Mouse (Mus musculus) forebrain, embryonic 15.5 days (tissue): Measurements from ENCODE around the gene Ncor1. TPM values are rescaled to one million over a fixed set of nuclear protein-coding genes. Genes with fewer than 3 reads are reported as not detected.
"Not testable (repeated sequence)": the region's sequence is repeated elsewhere in the genome, so short reads cannot be mapped to it uniquely, and the experiment has no call there.

Experiments used
- ATAC-seq: fragments of 200-750 bp; cut with Nextera tagmentation; replicated peaks from 2 replicates; pipeline ENCODE4 v1.8.0; 2017; ENCODE audit warnings: mild to moderate bottlenecking, moderate TSS enrichment, moderate library complexity
- H3K27ac ChIP-seq: fragments of 300-500 bp; sonication (generic); replicated peaks from 2 replicates; pipeline ENCODE4 v1.5.1; 2015; ENCODE audit warnings: mild to moderate bottlenecking, inconsistent platforms
- H3K27me3 ChIP-seq: fragments of 300-500 bp; sonication (generic); 2 replicates; pipeline ENCODE4 v1.6.1; 2015; ENCODE audit warnings: inconsistent platforms
- H3K36me3 ChIP-seq: fragments of 300-500 bp; sonication (generic); 2 replicates; pipeline ENCODE4 v1.6.1; 2015; ENCODE audit warnings: mild to moderate bottlenecking, inconsistent platforms
- H3K4me1 ChIP-seq: fragments of 300-500 bp; sonication (generic); 2 replicates; pipeline ENCODE4 v1.6.1; 2015; ENCODE audit warnings: inconsistent platforms
- H3K4me2 ChIP-seq: fragments of 300-500 bp; sonication (generic); replicated peaks from 2 replicates; pipeline ENCODE4 v1.6.1; 2015; ENCODE audit warnings: mild to moderate bottlenecking, inconsistent platforms
- H3K4me3 ChIP-seq: fragments of 300-500 bp; sonication (generic); 2 replicates; pipeline ENCODE4 v1.5.1; 2015; ENCODE audit warnings: mild to moderate bottlenecking, inconsistent platforms
- H3K9ac ChIP-seq: fragments of 300-500 bp; sonication (generic); replicated peaks from 2 replicates; pipeline ENCODE4 v1.6.1; 2015; ENCODE audit warnings: mild to moderate bottlenecking, inconsistent platforms
- H3K9me3 ChIP-seq: fragments of 300-500 bp; sonication (generic); 2 replicates; pipeline ENCODE4 v1.6.1; 2016; ENCODE audit warnings: inconsistent platforms
- WGBS: fragments of 180-500 bp; shearing (Covaris S2); methylation state at CpG from one replicate; pipeline ENCODE4 v1.1.7; 2015; ENCODE audit warnings: mixed read lengths; 5-methylcytosine and 5-hydroxymethylcytosine counted together
- polyA plus RNA-seq: library from polyadenylated mRNA; unstranded; fragments of >200 nt; fragmentation: Nextera tagmentation; extraction: Ambion mirVana; gene quantifications from 2 replicates; pipeline ENCODE4 v1.2.1, GENCODE M21; 2015

Gene Ncor1
- polyA plus RNA-seq, 1 experiment from 2014 or later, result 213 TPM

- H3K27ac ChIP-seq, result no peak overlapping the region
- WGBS, result 72% methylated on average over 6 of the region's 6 CpGs
- H3K9me3 ChIP-seq, result no peaks in the 10 kb centered on the region
- H3K27me3 ChIP-seq, result no peaks in the 10 kb centered on the region
- H3K4me2 ChIP-seq, result no peak overlapping the region
- no peak overlapping the region for H3K9ac ChIP-seq
- no peaks in the 10 kb centered on the region for H3K36me3 ChIP-seq
- no peak overlapping the region for H3K4me3 ChIP-seq
- H3K4me1 ChIP-seq, result no peaks in the 10 kb centered on the region
- ATAC-seq, result no peak
Measured at GRCm38 (mm10) chr11:62478931-62479330, 20.6 kb upstream of the Ncor1 start.

DNA sequence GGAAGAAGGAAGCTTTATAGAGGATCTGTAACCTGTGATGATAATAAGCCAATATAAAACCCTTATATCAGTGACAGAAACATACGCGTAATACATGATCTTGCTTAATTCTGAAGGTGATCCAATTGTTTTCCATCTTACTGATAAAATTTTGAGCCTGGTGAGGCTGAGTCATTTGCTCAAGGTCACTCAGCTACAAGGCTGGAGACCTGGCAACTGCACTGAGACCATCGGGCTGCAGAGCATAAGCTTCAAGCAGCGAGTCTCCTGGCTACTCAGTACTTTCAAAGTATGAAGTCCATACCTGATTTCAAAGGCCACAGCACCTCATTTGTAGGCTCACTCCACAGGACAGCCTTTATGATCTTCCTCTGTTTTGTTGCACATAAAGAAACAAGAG, 17.8 kb upstream of the Ncor1 start:
- no peak for ATAC-seq
- Histone ChIP-seq H3K27ac (no peak overlapping the region), H3K4me2 (no peak overlapping the region), H3K9me3 (no peaks in the 10 kb centered on the region), H3K9ac (no peak overlapping the region), H3K36me3 (no peaks in the 10 kb centered on the region), H3K4me1 (no peaks in the 10 kb centered on the region), H3K4me3 (no peak overlapping the region), H3K27me3 (no peaks in the 10 kb centered on the region)
- 94% methylated on average over 4 of the region's 4 CpGs for WGBS

GRCm38 (mm10) chr11:62473516-62473915, 15.2 kb upstream of the Ncor1 start:
- Histone ChIP-seq H3K27me3 (no peaks in the 10 kb centered on the region), H3K36me3 (no peaks in the 10 kb centered on the region), H3K9ac (no peak overlapping the region), H3K4me3 (no peak overlapping the region), H3K27ac (no peak overlapping the region), H3K4me2 (no peak overlapping the region), H3K9me3 (no peaks in the 10 kb centered on the region), H3K4me1 (no peaks in the 10 kb centered on the region)
- no peak for ATAC-seq
- 98% methylated on average over 5 of the region's 5 CpGs for WGBS

GRCm38 (mm10) chr11:62470451-62470850, 12.1 kb upstream of the Ncor1 start:
- Histone ChIP-seq H3K4me3 (no peak overlapping the region), H3K27me3 (no peaks in the 10 kb centered on the region), H3K4me2 (no peak overlapping the region), H3K4me1 (no peaks in the 10 kb centered on the region), H3K27ac (no peak overlapping the region), H3K9ac (no peak overlapping the region), H3K9me3 (no peaks in the 10 kb centered on the region), H3K36me3 (no peaks in the 10 kb centered on the region)
- no peak for ATAC-seq
- 95% methylated on average over 6 of the region's 6 CpGs for WGBS

- H3K4me2 ChIP-seq, ATAC-seq, H3K9ac ChIP-seq, H3K4me1 ChIP-seq, H3K27me3 ChIP-seq, H3K4me3 ChIP-seq, H3K36me3 ChIP-seq, H3K27ac ChIP-seq, H3K9me3 ChIP-seq: not testable (repeated sequence)
Measured at GRCm38 (mm10) chr11:62467289-62467688, 8.9 kb upstream of the Ncor1 start.

DNA sequence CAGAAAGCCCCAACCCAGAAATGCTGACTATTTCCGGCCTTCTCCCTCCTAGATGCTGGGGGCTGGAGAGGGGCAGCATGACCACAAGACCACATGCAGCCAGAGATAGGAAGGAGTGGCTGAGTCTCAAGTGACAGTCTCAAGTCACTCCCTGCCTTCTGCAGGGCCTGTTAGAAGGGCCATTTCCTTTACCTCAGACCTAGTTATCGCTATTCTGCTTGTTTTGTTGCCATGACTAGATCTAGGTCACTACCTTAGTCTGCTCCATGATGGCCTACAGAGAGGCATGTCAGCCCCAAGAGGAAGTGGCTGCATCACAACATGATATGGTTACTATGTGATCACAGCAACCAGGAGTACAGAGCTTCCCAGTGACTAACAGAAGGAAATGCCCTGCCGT, 8.2 kb upstream of the Ncor1 start:
- Histone ChIP-seq H3K4me1 (peaks cover 2% of the 10 kb centered on the region; the same call in 1 of the 2 replicates), H3K4me2 (no peak overlapping the region), H3K9ac (no peak overlapping the region), H3K27ac (no peak overlapping the region), H3K27me3 (no peaks in the 10 kb centered on the region), H3K36me3 (no peaks in the 10 kb centered on the region), H3K9me3 (no peaks in the 10 kb centered on the region), H3K4me3 (no peak overlapping the region)
- ATAC-seq, result no peak
- 94% methylated on average over 3 of the region's 3 CpGs for WGBS

GRCm38 (mm10) chr11:62465849-62466248, 7.5 kb upstream of the Ncor1 start:
- WGBS, result 97% methylated on average over 3 of the region's 3 CpGs

GRCm38 (mm10) chr11:62464696-62465095, 6.4 kb upstream of the Ncor1 start:
- Histone ChIP-seq H3K9me3 (no peaks in the 10 kb centered on the region), H3K4me3 (no peak overlapping the region), H3K4me2 (no peak overlapping the region), H3K36me3 (no peaks in the 10 kb centered on the region), H3K27ac (no peak overlapping the region), H3K9ac (no peak overlapping the region), H3K4me1 (peaks cover 2% of the 10 kb centered on the region; the same call in 1 of the 2 replicates), H3K27me3 (no peaks in the 10 kb centered on the region)
- no peak for ATAC-seq
- 98% methylated on average over 3 of the region's 3 CpGs for WGBS

More at GRCm38 (mm10) chr11:62465849-62466248, 7.5 kb upstream of the Ncor1 start:
- H3K36me3 ChIP-seq, result no peaks in the 10 kb centered on the region
- H3K9me3 ChIP-seq, result no peaks in the 10 kb centered on the region
- no peak overlapping the region for H3K4me2 ChIP-seq
- no peaks in the 10 kb centered on the region for H3K27me3 ChIP-seq
- peaks cover 2% of the 10 kb centered on the region; the same call in 1 of the 2 replicates for H3K4me1 ChIP-seq
- ATAC-seq, result no peak
- H3K4me3 ChIP-seq, result no peak overlapping the region
- H3K9ac ChIP-seq, result no peak overlapping the region
- no peak overlapping the region for H3K27ac ChIP-seq

GRCm38 (mm10) chr11:62463225-62463915, 5.0 kb upstream of the Ncor1 start:
- WGBS, result 30% methylated on average over 2 of the region's 2 CpGs
- Histone ChIP-seq H3K36me3 (no peaks in the 10 kb centered on the region), H3K9me3 (no peaks in the 10 kb centered on the region), H3K27me3 (no peaks in the 10 kb centered on the region), H3K9ac (no peak overlapping the region), H3K4me3 (no peak overlapping the region), H3K4me1 (peaks cover 11% of the 10 kb centered on the region), H3K27ac (no peak overlapping the region), H3K4me2 (no peak overlapping the region)
- no peak for ATAC-seq

DNA sequence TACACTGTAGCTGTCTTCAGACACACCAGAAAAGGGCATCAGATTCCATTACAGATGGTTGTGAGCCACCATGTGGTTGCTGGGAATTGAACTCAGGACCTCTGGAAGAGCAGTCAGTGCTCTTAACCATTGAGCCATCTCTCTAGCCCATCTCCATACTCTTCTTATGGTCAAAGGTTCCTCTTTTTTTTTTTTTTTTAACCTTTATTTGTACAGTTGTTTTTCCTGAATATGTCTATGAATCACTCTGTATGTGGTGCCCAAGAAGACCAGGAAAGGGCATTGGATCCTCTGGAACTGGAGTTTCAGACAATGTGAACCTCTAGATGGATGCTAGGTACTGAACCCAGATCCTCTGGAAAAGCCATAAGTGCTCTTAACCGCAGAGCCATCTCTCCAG, 4.2 kb upstream of the Ncor1 start:
- not testable (repeated sequence) for H3K9me3 ChIP-seq, H3K9ac ChIP-seq, H3K27me3 ChIP-seq, H3K27ac ChIP-seq, H3K4me2 ChIP-seq, H3K36me3 ChIP-seq, ATAC-seq, H3K4me3 ChIP-seq
- H3K4me1 ChIP-seq, result peaks cover 11% of the 10 kb centered on the region
- WGBS, result 96% methylated on average over 1 of the region's 1 CpGs

DNA sequence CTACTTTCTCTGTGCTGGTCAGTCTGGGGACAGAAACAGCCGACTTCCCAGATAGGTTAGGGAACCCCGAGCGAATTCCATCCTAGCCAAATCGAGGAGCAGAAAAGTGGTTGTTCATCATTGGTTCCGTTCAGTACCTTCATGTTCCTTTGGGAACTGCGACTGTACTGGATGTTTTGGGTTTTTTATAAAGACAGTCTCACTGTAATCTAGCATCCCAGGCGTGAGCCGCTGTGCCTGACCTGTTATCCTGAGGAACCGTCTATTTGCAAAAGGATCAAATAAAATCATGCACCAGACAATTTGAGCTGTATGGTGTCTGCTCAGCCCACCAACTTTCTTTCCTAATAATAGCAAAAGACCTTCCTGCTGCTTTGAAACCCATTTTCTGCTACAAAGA, 439 bp upstream of the Ncor1 start:
- Histone ChIP-seq H3K36me3 (no peaks in the 10 kb centered on the region), H3K27me3 (no peaks in the 10 kb centered on the region), H3K4me3 (peak overlapping the region; percentile 83), H3K4me1 (peaks cover 25% of the 10 kb centered on the region), H3K9ac (peak overlapping the region; percentile 97), H3K4me2 (peak overlapping the region; percentile 89), H3K27ac (peak overlapping the region; percentile 98), H3K9me3 (no peaks in the 10 kb centered on the region)
- no peak for ATAC-seq
- WGBS, result under 1% methylated on average over 9 of the region's 9 CpGs

DNA sequence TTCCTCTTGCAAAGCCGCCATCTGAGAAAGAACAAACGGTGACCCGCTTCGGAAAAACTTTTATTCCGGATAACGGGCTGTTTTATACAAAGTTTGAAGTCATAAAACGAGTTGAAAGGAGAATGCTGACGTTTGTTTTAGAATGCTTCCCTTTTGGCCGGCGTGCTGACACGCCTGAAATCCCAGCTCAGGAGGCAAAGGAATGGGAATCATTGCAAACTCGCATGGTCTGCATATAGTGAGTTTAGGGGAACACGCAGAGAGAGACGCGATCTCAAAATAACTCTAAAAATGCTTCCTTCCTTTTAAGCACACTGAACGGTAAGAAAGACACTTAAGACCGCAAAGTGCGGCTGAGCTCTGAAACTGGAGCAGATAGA, 460 bp downstream of the Ncor1 start:
- Histone ChIP-seq H3K4me3 (peak overlapping the region; percentile 83), H3K4me1 (peaks cover 23% of the 10 kb centered on the region), H3K9ac (peak overlapping the region; percentile 97), H3K4me2 (peak overlapping the region; percentile 89), H3K27me3 (no peaks in the 10 kb centered on the region), H3K36me3 (no peaks in the 10 kb centered on the region), H3K9me3 (no peaks in the 10 kb centered on the region), H3K27ac (peak overlapping the region; percentile 98)
- peak; percentile 2; the same call in 1 of the 2 replicates for ATAC-seq
- 0% methylated on average over 18 of the region's 18 CpGs for WGBS
